Mouse (Mus musculus): ENCODE measurements around the gene Mr1.

The Mr1 gene

GRCm38 (mm10) chr1:155127429-155127934 lies 19.1 kb downstream of the Mr1 start:
- no peak for DNase-seq (ENCODE audit: low spot score in 2 of 2)

- no peak for DNase-seq (ENCODE audit: low spot score in 2 of 2)
Measured at GRCm38 (mm10) chr1:155126716-155127115, 19.9 kb downstream of the Mr1 start.

- no peak for DNase-seq (ENCODE audit: low spot score in 2 of 2)
Measured at GRCm38 (mm10) chr1:155124397-155124796, 22.2 kb downstream of the Mr1 start.

- DNase-seq (ENCODE audit: low spot score in 2 of 2): no peak
Measured at GRCm38 (mm10) chr1:155121977-155122939, 24.4 kb downstream of the Mr1 start.

- DNase-seq (ENCODE audit: low spot score in 2 of 2): no peak
Measured at GRCm38 (mm10) chr1:155119719-155120118, 26.9 kb downstream of the Mr1 start.

- no peak for DNase-seq (ENCODE audit: low spot score in 2 of 2)
Measured at GRCm38 (mm10) chr1:155113946-155114345, 32.7 kb downstream of the Mr1 start.

GRCm38 (mm10) chr1:155112875-155113274 lies 33.7 kb downstream of the Mr1 start:
- no peak for DNase-seq (ENCODE audit: low spot score in 2 of 2)

GRCm38 (mm10) chr1:155112118-155112517 lies 34.5 kb downstream of the Mr1 start:
- DNase-seq (ENCODE audit: low spot score in 2 of 2): no peak

- DNase-seq (ENCODE audit: low spot score in 2 of 2): no peak
Measured at GRCm38 (mm10) chr1:155111491-155111890, 35.1 kb downstream of the Mr1 start.

- no peak for DNase-seq (ENCODE audit: low spot score in 2 of 2)
Measured at GRCm38 (mm10) chr1:155109387-155110350, 36.9 kb downstream of the Mr1 start.

- no peak for DNase-seq (ENCODE audit: low spot score in 2 of 2)
Measured at GRCm38 (mm10) chr1:155108412-155108811, 38.2 kb downstream of the Mr1 start.

- DNase-seq (ENCODE audit: low spot score in 2 of 2): no peak
Measured at GRCm38 (mm10) chr1:155107843-155108242, 38.8 kb downstream of the Mr1 start.

GRCm38 (mm10) chr1:155106310-155106709 lies 40.3 kb downstream of the Mr1 start:
- no peak for DNase-seq (ENCODE audit: low spot score in 2 of 2)

GRCm38 (mm10) chr1:155103991-155104390 lies 42.6 kb downstream of the Mr1 start:
- no peak for DNase-seq (ENCODE audit: low spot score in 2 of 2)

- DNase-seq (ENCODE audit: low spot score in 2 of 2): no peak
Measured at GRCm38 (mm10) chr1:155102631-155103030, 44.0 kb downstream of the Mr1 start.

GRCm38 (mm10) chr1:155099280-155099848 lies 47.2 kb downstream of the Mr1 start, which contains the start of gene Ier5:
Gene Ier5 (minus strand): TSS chr1:155099636.
- DNase-seq (ENCODE audit: low spot score in 2 of 2): peak; percentile 96 to 97

- peak; percentile 66 to 68 for DNase-seq (ENCODE audit: low spot score in 2 of 2)
Measured at GRCm38 (mm10) chr1:155098486-155099279, 47.9 kb downstream of the Mr1 start.

- DNase-seq (ENCODE audit: low spot score in 2 of 2): peak; percentile 66 to 69
Measured at GRCm38 (mm10) chr1:155097931-155098485, 48.6 kb downstream of the Mr1 start.

GRCm38 (mm10) chr1:155097354-155097753 lies 49.3 kb downstream of the Mr1 start:
- DNase-seq (ENCODE audit: low spot score in 2 of 2): no peak

GRCm38 (mm10) chr1:155096620-155097261 lies 49.9 kb downstream of the Mr1 start:
- DNase-seq (ENCODE audit: low spot score in 2 of 2): no peak
